Mouse (Mus musculus): ENCODE results near the gene Msh3.
"Not testable (repeated sequence)": the region's sequence is repeated elsewhere in the genome, so short reads cannot be mapped to it uniquely, and the experiment has no call there.

Msh3 gene

DNA sequence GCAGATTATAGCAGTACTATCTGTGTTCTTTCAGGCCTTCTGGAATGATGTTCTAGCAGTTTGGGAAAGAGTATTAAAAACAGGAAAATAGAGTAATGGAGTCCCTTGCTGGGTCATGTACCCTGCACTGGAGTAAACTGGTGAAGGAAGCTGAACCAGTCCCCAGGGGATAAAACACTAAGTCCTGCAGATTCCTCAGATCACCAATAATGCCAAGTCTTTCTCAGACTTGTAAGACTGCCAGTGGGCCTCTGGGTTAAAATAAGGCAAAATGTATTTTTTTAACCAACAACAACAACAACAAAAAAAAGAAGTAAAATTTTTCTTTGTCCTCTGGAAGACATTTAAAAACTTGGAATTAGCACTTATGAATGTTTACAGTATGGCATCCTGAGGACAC is 102.5 kb downstream of the Msh3 start:
- DNase-seq (ENCODE audit: low read depth) = no peak

DNA sequence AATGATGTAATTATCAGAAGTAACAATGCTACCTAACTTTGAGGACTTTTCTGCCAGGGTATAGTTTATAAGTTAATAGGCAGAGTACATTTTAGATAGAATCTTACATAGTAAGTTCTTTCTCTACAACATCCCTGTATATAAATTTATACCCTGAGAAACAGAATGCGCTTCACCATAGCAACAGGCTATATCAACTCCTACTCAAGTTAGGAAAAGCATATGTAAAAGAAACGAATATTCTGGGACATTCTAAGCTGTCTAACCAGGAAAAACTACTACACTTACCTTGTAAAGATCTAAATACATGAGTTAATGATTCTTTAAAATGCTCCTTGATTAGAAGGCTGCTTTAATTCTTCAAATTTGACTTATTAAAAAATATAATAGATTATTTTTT is 107.2 kb downstream of the Msh3 start:
- DNase-seq (ENCODE audit: low read depth) = no peak

DNA sequence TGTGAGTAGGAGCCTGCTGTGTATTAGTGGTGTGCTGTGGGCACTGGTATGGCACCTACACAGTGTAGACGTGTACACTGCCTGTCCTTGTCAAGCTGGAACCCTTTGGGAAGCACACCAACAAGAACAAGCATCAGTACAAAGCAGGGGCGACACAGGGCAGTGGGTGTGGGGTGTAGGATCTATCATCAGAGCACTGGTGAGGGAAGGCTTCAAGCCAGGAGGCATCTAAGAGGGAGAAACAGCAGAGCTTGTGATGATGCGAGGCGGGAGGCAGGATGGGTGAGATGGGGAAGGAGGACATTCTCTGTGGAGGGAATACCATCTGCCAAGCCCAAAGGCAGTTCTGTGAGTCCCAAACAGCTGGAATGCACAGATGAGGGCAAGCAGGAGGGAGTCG is 107.8 kb downstream of the Msh3 start:
- DNase-seq (ENCODE audit: low read depth) = no peak

DNA sequence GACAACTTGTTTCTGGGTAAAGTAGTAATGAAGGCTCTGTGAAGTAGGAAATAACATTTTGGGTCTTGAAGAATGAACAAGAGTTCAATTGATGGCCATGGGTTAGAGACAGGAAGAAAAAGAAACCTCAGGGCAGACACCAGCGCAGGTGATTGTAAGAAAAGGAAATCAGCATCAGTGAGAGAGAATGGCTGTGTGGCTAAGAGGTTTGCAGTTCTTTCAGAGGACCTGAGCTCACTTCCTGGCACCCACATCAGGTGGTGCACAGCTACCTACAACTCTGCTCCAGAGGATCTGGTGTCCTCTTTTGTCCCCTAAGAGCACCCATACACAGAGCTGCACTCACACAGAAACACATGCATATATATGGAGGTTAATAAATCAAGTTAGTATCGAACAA is 110.1 kb downstream of the Msh3 start:
- DNase-seq (ENCODE audit: low read depth) = peak; percentile 27

DNA sequence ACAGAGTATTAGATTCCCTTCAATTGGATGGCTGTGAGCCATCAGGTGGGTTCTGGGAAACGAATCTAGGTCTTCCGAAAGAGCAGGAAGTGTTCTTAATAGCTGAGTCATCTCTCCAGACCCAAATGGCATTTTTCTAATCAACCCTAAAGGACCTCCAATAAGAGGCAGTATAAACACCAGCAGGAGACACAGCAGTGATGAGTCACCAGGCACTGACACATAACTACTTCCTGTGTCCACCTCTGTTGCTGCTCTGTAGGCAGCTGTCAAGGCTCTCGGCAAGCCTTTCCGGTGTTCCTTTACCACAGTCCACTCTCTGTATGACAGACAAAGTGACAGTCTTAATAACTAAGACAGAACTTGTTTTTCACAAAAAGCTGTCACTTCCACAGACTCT is 113.4 kb downstream of the Msh3 start:
- peak; percentile 25 for DNase-seq (ENCODE audit: low read depth)

DNA sequence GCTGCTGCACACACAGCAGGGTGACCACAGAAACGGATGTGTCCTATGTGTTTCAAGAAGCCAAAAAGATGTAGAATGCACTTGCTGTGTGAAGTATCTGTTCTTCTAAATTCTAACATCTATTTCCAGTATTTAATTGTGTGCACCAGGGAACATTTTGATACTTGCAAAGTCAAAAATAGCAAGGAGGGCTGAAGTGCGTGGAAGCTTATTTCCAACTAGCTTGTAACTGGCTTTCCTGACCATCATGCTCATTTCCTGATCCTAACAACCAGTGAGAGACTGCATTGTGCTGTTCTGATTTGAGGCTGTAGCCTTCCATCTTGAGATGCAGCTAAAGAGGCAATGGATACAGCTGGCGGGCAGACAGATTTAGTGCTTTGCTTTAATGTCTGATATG is 116.9 kb downstream of the Msh3 start:
- DNase-seq (ENCODE audit: low read depth) = no peak

DNA sequence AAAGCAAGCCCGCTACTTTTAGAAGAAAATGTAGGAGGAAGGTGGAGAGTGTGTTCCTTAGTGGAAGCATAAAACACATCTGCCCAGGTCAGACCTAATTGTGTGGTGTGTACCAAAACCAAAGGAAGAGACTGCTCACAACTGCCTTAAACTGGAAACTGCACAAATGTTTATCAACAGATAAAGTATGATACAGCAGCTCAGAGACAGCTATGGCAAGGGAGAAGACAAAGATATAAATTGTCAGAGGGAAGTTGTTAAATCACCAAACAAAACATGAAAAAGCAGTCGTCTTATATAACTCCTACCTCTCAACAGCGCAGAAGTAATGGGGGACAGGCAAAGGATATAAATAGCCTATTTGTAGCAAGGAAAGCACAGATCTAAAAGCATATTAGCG is 117.8 kb downstream of the Msh3 start:
- no peak for DNase-seq (ENCODE audit: low read depth)

DNA sequence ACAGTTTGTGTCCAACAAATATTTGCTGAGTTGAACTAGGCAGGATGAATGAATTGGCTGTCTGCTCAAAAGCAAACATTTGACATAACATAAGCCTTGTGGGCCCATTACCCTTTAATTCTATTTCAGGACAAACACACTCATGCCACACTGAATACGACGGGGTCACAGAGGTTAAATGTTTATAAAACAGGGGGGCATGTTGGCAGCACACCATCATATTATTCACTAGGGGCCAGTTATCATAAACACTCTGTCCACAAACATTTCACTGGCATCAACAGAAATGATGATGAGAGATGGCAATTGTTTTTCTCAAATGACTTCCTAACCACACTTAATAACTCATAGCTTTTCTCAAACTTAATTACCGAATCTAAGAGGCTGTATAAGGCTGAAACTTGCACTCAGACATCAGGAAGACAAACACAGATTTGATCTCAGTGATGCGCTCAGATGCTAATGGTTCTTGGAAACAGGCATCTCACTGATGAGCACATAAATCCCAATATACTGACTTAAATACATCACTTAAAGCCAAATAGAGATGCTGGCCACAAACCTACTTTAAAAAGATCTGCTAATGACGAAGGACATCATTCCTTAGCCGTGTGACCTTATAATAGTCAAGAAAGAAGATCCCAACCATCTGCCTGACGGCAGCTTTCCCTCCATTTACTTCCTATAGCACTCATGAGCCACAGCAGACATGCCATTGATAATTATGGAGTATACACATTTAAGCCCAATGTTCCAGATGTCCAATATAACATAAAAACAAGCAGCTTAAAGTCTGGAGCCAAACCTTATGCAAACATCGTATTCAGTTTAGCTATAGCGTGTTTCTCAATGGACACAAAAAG is 122.5 kb downstream of the Msh3 start:
- no peak for DNase-seq (ENCODE audit: low read depth)

DNA sequence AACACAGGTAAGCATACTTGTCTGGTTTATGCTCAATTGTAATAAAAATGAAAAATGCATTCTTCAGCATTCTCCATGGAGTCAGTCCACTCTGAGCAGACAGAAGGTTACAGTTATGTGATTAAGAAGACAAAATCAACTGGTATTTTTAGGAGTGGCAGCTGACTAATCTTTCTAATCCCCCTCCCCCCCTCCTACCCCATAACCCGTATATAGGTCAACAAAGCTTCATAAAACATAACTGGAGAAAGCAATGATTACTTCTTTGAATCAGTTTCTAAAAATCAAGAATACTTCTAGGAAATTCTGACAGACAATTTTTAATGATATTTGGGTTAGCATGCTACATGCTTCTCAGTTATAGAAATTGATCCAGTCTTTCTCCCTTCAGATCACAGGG is 126.8 kb downstream of the Msh3 start:
- DNase-seq (ENCODE audit: low read depth) = no peak

DNA sequence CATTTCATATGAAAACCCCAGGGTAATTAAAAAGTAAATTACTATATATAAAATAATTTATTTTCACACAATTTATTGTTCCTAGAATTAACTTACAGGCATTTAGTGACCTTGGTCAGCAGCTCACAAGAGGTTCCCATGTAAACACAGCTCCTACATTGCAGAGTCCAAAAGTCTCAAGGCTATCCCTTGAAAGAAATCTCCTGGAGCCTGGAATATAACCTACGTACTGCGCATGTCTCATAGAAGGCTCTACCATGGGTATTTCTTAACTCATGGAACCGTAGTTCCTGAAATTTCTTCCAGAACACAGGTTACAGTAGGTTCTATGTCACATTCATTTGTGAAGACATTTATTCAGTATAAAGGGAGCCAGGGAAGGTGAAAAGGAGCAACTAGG is 131.2 kb downstream of the Msh3 start:
- no peak for DNase-seq (ENCODE audit: low read depth)

DNA sequence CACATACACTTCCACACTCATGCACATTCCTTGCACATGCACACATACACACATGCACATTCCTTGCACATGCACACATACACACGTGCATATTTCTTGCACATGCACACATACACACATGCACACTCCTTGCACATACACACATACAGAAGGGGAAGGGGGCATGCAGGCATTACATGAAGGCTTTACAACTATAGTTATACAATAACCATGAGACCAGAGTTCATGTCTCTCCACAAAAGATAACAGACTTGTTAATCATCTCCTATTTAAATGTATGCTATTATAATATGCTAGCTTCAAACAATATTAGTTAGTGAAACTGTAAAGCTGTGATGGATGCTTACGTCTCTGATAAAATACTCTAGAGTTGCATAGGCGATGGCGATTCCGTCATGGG is 132.0 kb downstream of the Msh3 start:
- no peak for DNase-seq (ENCODE audit: low read depth)

DNA sequence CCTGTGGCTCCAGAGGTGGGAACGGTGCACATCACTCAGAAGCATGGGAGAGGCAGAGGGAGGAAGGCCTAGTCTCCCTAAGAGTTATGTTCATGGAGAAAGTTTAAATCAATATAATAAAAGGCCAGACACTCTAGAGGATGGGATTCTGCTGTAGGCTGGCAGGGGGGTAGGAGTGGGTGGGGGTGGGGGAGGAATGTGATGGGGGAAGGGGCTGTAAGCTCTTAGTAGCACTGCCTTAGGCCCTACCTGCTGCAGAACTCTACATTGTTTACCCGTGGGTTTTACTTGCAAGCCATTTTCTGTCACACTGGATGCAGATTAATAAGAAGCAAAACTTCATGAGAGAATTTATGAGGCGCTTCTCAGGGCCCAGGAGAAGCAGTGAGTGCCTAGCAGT is 135.0 kb downstream of the Msh3 start:
- no peak for DNase-seq (ENCODE audit: low read depth)

DNA sequence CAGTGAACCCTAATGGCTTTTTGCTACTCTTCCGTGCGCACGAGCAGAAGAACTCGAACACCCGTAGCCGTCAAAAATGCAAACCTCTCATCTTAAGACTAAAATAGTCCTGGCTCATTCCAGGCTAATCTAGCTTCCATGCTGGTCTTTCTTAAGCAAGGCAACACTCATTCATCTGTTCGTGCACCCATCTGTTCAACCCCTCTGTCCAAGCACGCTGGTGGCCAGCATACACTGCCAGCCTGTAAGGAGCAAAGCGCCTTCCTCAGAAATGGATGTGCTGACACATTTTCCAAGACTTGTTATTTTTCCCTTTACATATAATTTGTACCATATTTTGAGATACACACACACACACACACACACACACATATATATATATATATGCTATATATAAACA is 137.6 kb downstream of the Msh3 start:
- DNase-seq (ENCODE audit: low read depth) = no peak

DNA sequence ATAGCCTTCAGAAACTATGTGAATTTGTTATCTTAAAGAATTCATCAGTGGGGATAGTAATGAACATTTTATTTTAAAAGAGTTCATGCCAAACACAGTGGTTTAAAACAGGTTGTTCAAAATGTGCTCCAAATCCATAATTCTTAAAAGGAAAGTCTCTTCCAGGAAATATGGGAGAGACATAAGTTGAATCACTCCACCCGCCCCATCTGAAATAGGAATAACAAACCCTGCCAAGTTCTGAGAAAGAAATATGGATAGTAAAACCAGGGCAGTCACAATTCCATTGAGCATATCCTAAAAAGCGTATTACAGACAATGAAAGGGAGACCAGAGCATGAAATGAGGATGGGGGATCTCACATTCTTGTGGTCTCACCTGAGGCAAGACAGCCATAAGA is 157.9 kb downstream of the Msh3 start:
- no peak for DNase-seq (ENCODE audit: low read depth)

DNA sequence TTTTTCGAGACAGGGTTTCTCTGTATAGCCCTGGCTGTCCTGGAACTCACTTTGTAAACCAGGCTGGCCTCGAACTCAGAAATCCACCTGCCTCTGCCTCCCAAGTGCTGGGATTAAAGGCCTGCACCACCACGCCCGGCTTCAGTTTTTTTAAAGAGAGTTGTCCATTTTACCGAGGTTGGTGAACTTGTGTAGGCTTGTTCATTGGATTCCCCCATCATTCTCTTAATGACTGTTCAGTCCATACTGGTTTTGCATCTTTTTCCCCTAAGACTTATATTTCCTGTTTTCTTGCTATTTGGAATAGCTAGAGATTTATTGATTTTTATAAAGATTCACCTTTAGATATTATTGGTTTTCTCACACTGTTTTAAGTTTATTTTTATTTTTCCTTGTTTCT is 161.0 kb downstream of the Msh3 start:
- not testable (repeated sequence) for DNase-seq (ENCODE audit: low read depth)

DNA sequence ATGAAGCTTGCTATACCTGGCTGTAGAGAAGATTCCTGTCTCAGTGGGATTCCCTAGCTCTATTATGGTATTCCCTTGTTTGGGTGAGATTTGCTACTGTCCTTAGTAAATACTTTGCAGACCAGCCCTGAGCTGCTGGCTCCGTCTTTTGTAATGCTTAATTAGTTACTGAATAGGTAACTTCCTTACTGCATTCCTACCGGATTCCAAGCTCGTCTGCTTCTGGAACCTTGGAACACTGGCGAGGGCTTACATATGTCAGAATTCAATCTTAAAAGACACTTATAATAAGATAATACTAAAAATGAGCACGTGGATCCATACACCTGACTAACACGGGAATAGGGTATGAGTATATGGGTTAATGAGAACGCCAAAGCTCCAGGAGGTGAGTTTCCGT is 182.1 kb downstream of the Msh3 start:
- DNase-seq (ENCODE audit: low read depth) = not testable (repeated sequence)

All from induced T-regulatory cell, adult 2 months (primary cell).